Mouse (Mus musculus) midbrain, postnatal 0 days (tissue): ENCODE results near the gene Nkapl. TPM values are rescaled to one million over a fixed set of nuclear protein-coding genes. Genes with fewer than 3 reads are reported as not detected.

Source experiments
- ATAC-seq: fragments of 200-750 bp; cut with Nextera tagmentation; 2 replicates; pipeline ENCODE4 v1.8.0; 2017; ENCODE audit warnings: moderate number of reproducible peaks, mild to moderate bottlenecking, moderate TSS enrichment, moderate library complexity; ENCODE audit not compliant: low FRiP score
- DNase-seq: peaks from one replicate; pipeline ENCODE4 v3.0.0-alpha.2; 2015; ENCODE audit warnings: low spot score
- H3K27ac ChIP-seq: fragments of 300-500 bp; sonication (generic); 2 replicates; pipeline ENCODE4 v1.5.1; 2014; ENCODE audit warnings: low read depth, mild to moderate bottlenecking, low read length, mixed read lengths
- H3K27me3 ChIP-seq: fragments of 300-500 bp; sonication (generic); 2 replicates; pipeline ENCODE4 v1.6.1; 2014; ENCODE audit warnings: low read length, control low read depth, mixed read lengths; ENCODE audit not compliant: insufficient read depth
- H3K36me3 ChIP-seq: fragments of 300-500 bp; sonication (generic); 2 replicates; pipeline ENCODE4 v1.6.1; 2014; ENCODE audit warnings: low read length, control low read depth, mixed read lengths; ENCODE audit not compliant: insufficient read depth
- H3K4me1 ChIP-seq: fragments of 300-500 bp; sonication (generic); 2 replicates; pipeline ENCODE4 v1.6.1; 2014; ENCODE audit warnings: mild to moderate bottlenecking, control low read depth, antibody characterized with exemption, low read length, mixed read lengths; ENCODE audit not compliant: insufficient read depth
- H3K4me2 ChIP-seq: fragments of 300-500 bp; sonication (generic); 2 replicates; pipeline ENCODE4 v1.6.1; 2014; ENCODE audit warnings: low read depth, mild to moderate bottlenecking, low read length, mixed read lengths; ENCODE audit not compliant: poor library complexity, severe bottlenecking
- H3K4me3 ChIP-seq: fragments of 300-500 bp; sonication (generic); 2 replicates; pipeline ENCODE4 v1.5.1; 2014; ENCODE audit warnings: low read depth, mild to moderate bottlenecking, low read length, moderate library complexity
- H3K9ac ChIP-seq: fragments of 300-500 bp; sonication (generic); replicated peaks from 2 replicates; pipeline ENCODE4 v1.6.1; 2014; ENCODE audit warnings: mild to moderate bottlenecking, low read length, moderate library complexity, mixed read lengths; ENCODE audit not compliant: poor library complexity, severe bottlenecking
- H3K9me3 ChIP-seq: fragments of 300-500 bp; sonication (generic); 2 replicates; pipeline ENCODE4 v1.6.1; 2016; ENCODE audit warnings: low read length, control low read depth
- CTCF ChIP-seq: IDR thresholded peaks from 2 replicates; pipeline ENCODE4 v1.5.1; 2016; ENCODE audit warnings: antibody characterized with exemption, mild to moderate bottlenecking
- WGBS: fragments of 180-500 bp; shearing (Covaris S2); extraction: QIAGEN DNeasy Blood & Tissue Kit; methylation state at CpG from one replicate; pipeline ENCODE4 v1.1.7; 2014; 5-methylcytosine and 5-hydroxymethylcytosine counted together
- microRNA counts: library from miRNA; unstranded; fragments of <30 nt; microRNA quantifications from one replicate; lab custom pipeline; 2015
- microRNA-seq: library from miRNA; unstranded; fragments of <30 nt; microRNA quantifications from one replicate; pipeline ENCODE4, GENCODE M21; 2016; ENCODE audit warnings: borderline number of aligned reads
- polyA plus RNA-seq: library from polyadenylated mRNA; unstranded; fragments of >200 nt; fragmentation: Nextera tagmentation; extraction: Ambion mirVana; gene quantifications from 2 replicates; pipeline ENCODE4 v1.2.1, GENCODE M21; 2015
- total RNA-seq: library from RNA; depleted of rRNA; stranded (reverse); fragments of >200 nt; gene quantifications from 2 replicates; pipeline ENCODE4 v1.2.3, GENCODE M21; 2014; rRNA removed

Gene Nkapl
- total and polyA plus RNA-seq, 2 experiments from 2014 or later: 0.60 to 2.5 TPM

DNA sequence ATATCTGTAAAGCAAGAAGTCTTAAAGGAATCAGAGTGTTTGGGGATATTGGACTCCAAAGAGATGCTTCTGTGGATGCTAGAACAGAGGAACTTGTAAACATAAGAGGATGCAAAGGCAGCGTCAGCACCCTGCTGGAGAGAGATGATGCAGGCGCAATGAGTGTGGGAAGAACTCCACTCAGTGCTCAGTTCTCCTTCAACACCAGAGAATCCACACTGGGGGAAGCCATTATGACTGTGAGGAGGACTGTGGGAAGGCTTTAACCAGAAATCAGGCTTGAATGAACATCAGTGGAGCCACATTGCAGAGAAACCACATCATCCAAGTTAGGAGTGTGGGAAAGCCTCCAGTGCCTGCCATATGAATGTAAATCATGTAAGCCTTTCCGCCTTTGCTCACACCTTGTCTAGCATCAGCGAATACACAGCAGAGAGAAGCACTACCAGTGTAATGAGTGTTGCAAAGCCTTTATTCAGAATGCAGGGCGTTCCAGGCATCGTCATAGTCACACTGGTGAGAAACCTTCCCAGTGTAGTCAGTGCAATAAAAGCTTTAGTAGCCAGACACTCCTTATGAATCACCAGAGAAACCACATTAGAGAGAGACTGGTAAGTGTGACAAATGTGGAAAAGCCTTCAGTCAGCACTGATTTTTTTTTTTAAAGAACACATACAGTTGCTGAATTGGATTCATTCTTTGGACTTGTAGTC lies 50.9 kb downstream of the Nkapl start:
- 79% methylated on average over 6 of the region's 6 CpGs for WGBS
- H3K9ac ChIP-seq: no peak overlapping the region
- TF ChIP-seq CTCF: no peak

More for the DNA sequence above, 50.9 kb downstream of the Nkapl start:
- ATAC-seq (no peak), DNase-seq (no peak)
- H3K4me1 ChIP-seq: no peaks in the 10 kb centered on the region
- no peak overlapping the region for H3K27ac ChIP-seq
- no peaks in the 10 kb centered on the region for H3K36me3 ChIP-seq
- no peak overlapping the region for H3K4me2 ChIP-seq
- no peaks in the 10 kb centered on the region for H3K9me3 ChIP-seq
- H3K4me3 ChIP-seq: no peak overlapping the region
- H3K27me3 ChIP-seq: no peaks in the 10 kb centered on the region

MicroRNAs within 50 kb of the gene (microRNA counts, 519-probe panel; counts per million panel counts)
- 528 counts per million, percentile 58 among the panel's probes with 10 or more counts for microRNA mmu-miR-1896 (lab: Ali Mortazavi, UCI)

Small RNA genes lying within 50 kb of the gene (microRNA-seq; reads per million reads assigned to microRNA genes)
- not detected for gene Mir1896

Other genes with a start within 250 kb of the Nkapl start
- gene Gpx5, start 175.8 kb downstream of the Nkapl start, total RNA-seq: not detected in 2 replicates
- gene Gpx5, start 175.8 kb downstream of the Nkapl start, polyA plus RNA-seq: not detected in 2 replicates
- gene Gpx6, start 156.4 kb downstream of the Nkapl start, total RNA-seq: not detected in 2 replicates
- gene Gpx6, start 156.4 kb downstream of the Nkapl start, polyA plus RNA-seq: 0.26 and 0.58 TPM in 2 replicates
- gene Olfr1367, start 121.6 kb downstream of the Nkapl start, total RNA-seq: not detected in 2 replicates
- gene Olfr1367, start 121.6 kb downstream of the Nkapl start, polyA plus RNA-seq: not detected in 2 replicates
- gene Zscan12, start 105.7 kb downstream of the Nkapl start, total RNA-seq: 5.0 and 6.4 TPM in 2 replicates
- gene Zscan12, start 105.7 kb downstream of the Nkapl start, polyA plus RNA-seq: 7.2 and 7.8 TPM in 2 replicates
- gene Zkscan3, start 65.8 kb downstream of the Nkapl start, total RNA-seq: 32.9 and 40.4 TPM in 2 replicates
- gene Zkscan3, start 65.8 kb downstream of the Nkapl start, polyA plus RNA-seq: 37.9 and 40.4 TPM in 2 replicates
- gene Pgbd1, start 27.5 kb downstream of the Nkapl start, total RNA-seq: 2.8 and 3.3 TPM in 2 replicates
- 1.9 TPM in 2 replicates for gene Pgbd1, start 27.5 kb downstream of the Nkapl start, polyA plus RNA-seq
- 22.6 and 25.8 TPM in 2 replicates for gene Zscan26, start 14.8 kb downstream of the Nkapl start, total RNA-seq
- gene Zscan26, start 14.8 kb downstream of the Nkapl start, polyA plus RNA-seq: 19.4 and 20.1 TPM in 2 replicates
- 7.8 and 10.0 TPM in 2 replicates for gene Zkscan4, start 10.4 kb upstream of the Nkapl start, total RNA-seq
- 6.7 and 6.9 TPM in 2 replicates for gene Zkscan4, start 10.4 kb upstream of the Nkapl start, polyA plus RNA-seq
- not detected in 2 replicates for gene Gm10065, start 10.9 kb upstream of the Nkapl start, total RNA-seq
- gene Gm10065, start 10.9 kb upstream of the Nkapl start, polyA plus RNA-seq: not detected in 2 replicates
- 0.22 and 0.28 TPM in 2 replicates for gene AK157302, start 26.7 kb upstream of the Nkapl start, total RNA-seq
- 0.49 and 0.74 TPM in 2 replicates for gene AK157302, start 26.7 kb upstream of the Nkapl start, polyA plus RNA-seq
- gene Gm11273, start 32.9 kb upstream of the Nkapl start, total RNA-seq: 6.7 and 16.8 TPM in 2 replicates
- gene Gm11273, start 32.9 kb upstream of the Nkapl start, polyA plus RNA-seq: 6.4 and 10.6 TPM in 2 replicates
- 6.9 and 10.6 TPM in 2 replicates for gene Zkscan8, start 62.6 kb upstream of the Nkapl start, total RNA-seq
- gene Zkscan8, start 62.6 kb upstream of the Nkapl start, polyA plus RNA-seq: 1.4 and 1.9 TPM in 2 replicates
- gene Olfr1366, start 74.3 kb upstream of the Nkapl start, total RNA-seq: not detected in 2 replicates
- gene Olfr1366, start 74.3 kb upstream of the Nkapl start, polyA plus RNA-seq: 0.05 and 0.12 TPM in 2 replicates
- not detected in 2 replicates for gene Olfr1535, start 91.4 kb upstream of the Nkapl start, total RNA-seq
- gene Olfr1535, start 91.4 kb upstream of the Nkapl start, polyA plus RNA-seq: 0.07 and 0.10 TPM in 2 replicates
- not detected in 2 replicates for gene Olfr1364, start 113.2 kb upstream of the Nkapl start, total RNA-seq
- not detected in 2 replicates for gene Olfr1364, start 113.2 kb upstream of the Nkapl start, polyA plus RNA-seq
- not detected in 2 replicates for gene Olfr1362, start 145.5 kb upstream of the Nkapl start, total RNA-seq
- gene Olfr1362, start 145.5 kb upstream of the Nkapl start, polyA plus RNA-seq: not detected in 2 replicates
- not detected in 2 replicates for gene Olfr11, start 174.0 kb upstream of the Nkapl start, total RNA-seq
- not detected in 2 replicates for gene Olfr11, start 174.0 kb upstream of the Nkapl start, polyA plus RNA-seq
- gene Olfr1361, start 194.9 kb upstream of the Nkapl start, total RNA-seq: not detected in 2 replicates
- gene Olfr1361, start 194.9 kb upstream of the Nkapl start, polyA plus RNA-seq: not detected in 2 replicates
- gene Olfr1360, start 208.9 kb upstream of the Nkapl start, total RNA-seq: not detected in 2 replicates
- not detected in 2 replicates for gene Olfr1360, start 208.9 kb upstream of the Nkapl start, polyA plus RNA-seq
- not detected in 2 replicates for gene Olfr1359, start 229.6 kb upstream of the Nkapl start, total RNA-seq
- gene Olfr1359, start 229.6 kb upstream of the Nkapl start, polyA plus RNA-seq: not detected in 2 replicates
- 87.0 and 175 TPM in 2 replicates for gene Hist1h2bl, start 247.6 kb upstream of the Nkapl start, total RNA-seq
- gene Hist1h2bl, start 247.6 kb upstream of the Nkapl start, polyA plus RNA-seq: not detected in 2 replicates
- gene Hist1h2ai, start 247.9 kb upstream of the Nkapl start, total RNA-seq: 253 and 398 TPM in 2 replicates
- 3.2 and 3.5 TPM in 2 replicates for gene Hist1h2ai, start 247.9 kb upstream of the Nkapl start, polyA plus RNA-seq
- 258 and 532 TPM in 2 replicates for gene Hist1h3h, start 249.2 kb upstream of the Nkapl start, total RNA-seq
- gene Hist1h3h, start 249.2 kb upstream of the Nkapl start, polyA plus RNA-seq: 2.0 TPM in 1 of 2 replicates, not detected in the other